Mouse (Mus musculus): ENCODE data around the gene Gm49355.
"Not testable (repeated sequence)": the region's sequence is repeated elsewhere in the genome, so short reads cannot be mapped to it uniquely, and the experiment has no call there.

The Gm49355 gene

DNA sequence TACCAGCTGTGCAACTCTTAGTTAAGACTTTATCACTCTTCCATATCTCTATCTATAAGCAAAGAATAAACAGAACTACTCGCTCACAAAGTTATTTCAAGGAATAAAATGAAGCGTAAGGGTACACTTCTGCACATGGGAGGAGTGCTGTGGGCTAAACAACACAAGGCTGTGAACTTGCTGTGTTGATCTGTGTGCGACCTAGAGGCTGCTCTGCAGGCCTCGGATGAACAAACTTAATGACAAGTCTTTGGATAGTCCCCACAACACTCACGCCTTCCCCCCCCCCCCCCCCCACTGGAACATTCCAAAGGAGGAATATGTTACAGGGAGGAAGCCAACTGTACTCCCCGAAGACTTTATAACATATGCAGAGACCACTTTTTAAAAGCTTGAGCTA, at the start of gene Gm49355:
Gene Gm49355, plus strand, starts transcription at position 336 of the 400 bp plus-strand sequence.
- DNase-seq (ENCODE audit: low spot score), result no peak

- DNase-seq (ENCODE audit: low spot score), result no peak
Observed at GRCm38 (mm10) chr14:12243726-12244125, 40.0 kb upstream of the Gm49355 start.

- DNase-seq (ENCODE audit: low spot score), result no peak
Observed at GRCm38 (mm10) chr14:12276031-12276430, 7.7 kb upstream of the Gm49355 start.

DNA sequence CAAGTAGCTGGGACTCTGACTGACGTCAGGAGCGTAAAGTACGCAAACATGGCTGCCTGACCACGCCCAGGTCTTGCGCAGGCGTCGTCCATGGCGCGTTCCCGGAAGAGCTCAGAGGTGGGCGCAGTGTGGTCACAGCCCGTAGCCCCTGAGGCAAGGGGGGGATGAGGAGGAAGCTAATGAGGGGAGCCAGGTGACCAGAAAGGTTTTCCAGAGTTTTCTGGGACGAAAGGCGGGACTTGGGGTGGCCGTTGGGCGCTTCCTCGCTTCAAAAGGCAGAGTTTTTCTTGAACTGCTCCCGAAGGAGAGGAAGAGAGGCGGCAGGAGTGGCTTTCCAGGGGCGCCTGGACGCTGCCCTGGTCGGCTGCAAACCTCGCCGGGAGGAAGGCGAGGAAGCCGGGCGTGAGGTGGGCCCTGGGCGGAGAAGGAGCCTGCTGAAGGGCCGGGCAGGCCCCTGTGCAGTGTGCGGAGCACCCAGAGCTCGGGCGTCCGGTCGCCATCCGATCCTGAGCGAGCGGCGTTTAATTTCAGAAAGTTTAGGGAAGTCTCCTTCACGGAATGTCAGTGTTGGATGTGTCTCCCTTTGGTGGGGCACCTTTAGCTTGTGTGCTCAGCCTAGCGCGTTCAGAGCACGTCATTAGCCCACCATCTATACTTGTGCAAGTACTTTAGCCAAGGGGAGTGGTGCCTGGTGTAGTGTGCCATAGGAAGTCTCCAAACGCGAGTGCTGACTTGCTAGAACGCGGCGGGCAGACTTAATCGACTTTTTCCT, 551 bp downstream of the Gm49355 start, which contains the start of gene 3830406C13Rik:
Gene 3830406C13Rik, plus strand, starts transcription at position 33 of the 772 bp plus-strand sequence.
- peak; percentile 58 for DNase-seq (ENCODE audit: low spot score)

GRCm38 (mm10) chr14:12289747-12290146, 6.0 kb downstream of the Gm49355 start:
- not testable (repeated sequence) for DNase-seq (ENCODE audit: low spot score)

DNA sequence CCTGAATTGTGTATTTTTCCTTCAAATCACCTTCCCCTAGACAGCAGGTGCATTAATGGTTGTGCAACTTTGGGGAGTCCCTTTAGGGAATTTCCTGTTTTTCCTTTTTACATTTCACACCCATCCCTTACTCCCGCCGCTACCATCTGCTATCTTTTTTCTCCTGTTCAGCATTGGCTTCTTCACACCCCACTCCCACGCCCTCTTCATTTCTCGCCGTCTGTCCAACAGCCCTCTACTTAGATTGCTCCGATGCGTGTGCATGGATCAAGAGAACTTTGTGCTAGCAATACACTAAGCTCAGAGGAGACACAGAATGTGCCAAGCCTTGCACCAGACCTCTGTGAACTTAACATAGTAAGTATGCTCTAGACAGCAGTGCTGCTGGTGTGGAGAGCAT, 12.6 kb downstream of the Gm49355 start:
- DNase-seq (ENCODE audit: low spot score), result no peak

DNA sequence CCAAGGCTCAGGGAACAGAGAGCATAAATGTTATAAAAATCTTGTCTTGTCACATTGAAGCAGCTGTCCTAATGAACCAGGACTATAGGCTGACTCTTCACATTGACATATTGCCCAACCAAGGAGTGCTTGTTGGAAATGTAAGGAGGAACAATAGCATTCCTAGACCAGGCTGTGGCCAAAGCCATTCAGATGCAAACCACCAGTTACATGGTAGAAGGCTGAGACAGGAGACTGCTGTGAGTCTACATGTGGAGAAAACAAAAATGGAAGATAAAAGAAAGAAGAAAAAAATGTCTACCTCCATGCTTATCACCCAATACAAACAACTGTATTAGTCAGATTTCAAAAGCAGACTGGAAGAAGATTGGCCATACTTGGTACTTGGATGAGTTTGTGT, 15.4 kb downstream of the Gm49355 start:
- DNase-seq (ENCODE audit: low spot score), result no peak

- no peak for DNase-seq (ENCODE audit: low spot score)
Observed at GRCm38 (mm10) chr14:12299654-12300053, 15.9 kb downstream of the Gm49355 start.

DNA sequence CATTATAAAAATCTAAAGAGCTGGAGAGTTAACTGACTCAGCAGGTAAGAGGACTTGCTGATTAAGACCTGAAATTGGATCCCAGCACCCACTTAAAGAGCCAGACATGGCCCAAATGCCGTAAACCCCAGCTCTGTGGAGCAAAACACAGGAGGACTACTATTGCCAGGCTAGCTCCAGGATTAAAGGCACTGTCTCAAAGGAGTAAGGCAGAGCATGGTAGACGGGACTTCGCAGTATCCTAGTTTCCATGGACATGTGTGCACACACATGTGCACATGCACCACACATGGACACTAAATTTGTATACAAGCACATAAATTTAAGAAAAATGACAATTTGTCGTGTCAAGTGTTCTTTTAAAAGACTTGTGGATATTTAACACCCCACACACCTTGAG, 16.5 kb downstream of the Gm49355 start:
- no peak for DNase-seq (ENCODE audit: low spot score)

DNA sequence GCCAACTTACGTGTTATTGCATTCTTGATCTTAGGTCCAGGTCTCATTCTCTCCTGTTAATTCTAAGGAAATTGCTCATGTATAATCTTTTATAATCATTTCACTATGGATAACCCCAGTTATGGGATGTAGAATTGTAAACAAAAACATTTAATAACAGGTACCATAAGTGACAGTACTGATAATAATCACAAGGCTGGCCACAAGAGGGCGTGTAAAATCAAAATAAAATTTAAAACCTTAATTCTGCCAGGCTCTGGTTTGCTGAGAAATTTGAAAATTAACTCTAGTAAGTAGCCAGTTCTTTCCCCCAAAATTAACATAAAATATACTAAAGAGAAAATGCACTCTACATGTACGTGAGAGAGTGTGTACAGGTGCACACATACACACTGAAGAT, 16.9 kb downstream of the Gm49355 start:
- DNase-seq (ENCODE audit: low spot score), result no peak

- no peak for DNase-seq (ENCODE audit: low spot score)
Observed at GRCm38 (mm10) chr14:12303106-12303505, 19.3 kb downstream of the Gm49355 start.

DNA sequence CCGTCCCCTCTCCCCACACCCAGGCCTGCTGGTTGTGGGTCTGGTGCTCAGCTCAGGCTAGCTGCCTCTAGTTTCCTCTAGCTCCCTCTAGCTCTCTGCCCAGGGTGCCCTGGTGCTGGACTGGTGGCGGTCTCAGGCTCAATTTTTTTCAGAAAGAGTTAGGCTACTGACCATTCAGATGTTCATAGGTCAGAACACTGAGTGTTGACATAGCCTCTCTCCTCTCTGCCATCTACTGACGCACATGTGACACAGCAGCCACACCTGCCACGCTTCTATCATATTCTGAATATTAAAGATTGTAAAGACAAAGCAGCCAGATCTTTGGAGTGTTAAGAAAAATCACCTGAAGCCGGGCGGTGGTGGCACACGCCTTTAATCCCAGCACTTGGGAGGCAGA, 49.8 kb downstream of the Gm49355 start:
- DNase-seq (ENCODE audit: low spot score), result no peak

- no peak for DNase-seq (ENCODE audit: low spot score)
Observed at GRCm38 (mm10) chr14:12334925-12335324, 51.1 kb downstream of the Gm49355 start.

- no peak for DNase-seq (ENCODE audit: low spot score)
Observed at GRCm38 (mm10) chr14:12337421-12337997, 53.7 kb downstream of the Gm49355 start.

DNA sequence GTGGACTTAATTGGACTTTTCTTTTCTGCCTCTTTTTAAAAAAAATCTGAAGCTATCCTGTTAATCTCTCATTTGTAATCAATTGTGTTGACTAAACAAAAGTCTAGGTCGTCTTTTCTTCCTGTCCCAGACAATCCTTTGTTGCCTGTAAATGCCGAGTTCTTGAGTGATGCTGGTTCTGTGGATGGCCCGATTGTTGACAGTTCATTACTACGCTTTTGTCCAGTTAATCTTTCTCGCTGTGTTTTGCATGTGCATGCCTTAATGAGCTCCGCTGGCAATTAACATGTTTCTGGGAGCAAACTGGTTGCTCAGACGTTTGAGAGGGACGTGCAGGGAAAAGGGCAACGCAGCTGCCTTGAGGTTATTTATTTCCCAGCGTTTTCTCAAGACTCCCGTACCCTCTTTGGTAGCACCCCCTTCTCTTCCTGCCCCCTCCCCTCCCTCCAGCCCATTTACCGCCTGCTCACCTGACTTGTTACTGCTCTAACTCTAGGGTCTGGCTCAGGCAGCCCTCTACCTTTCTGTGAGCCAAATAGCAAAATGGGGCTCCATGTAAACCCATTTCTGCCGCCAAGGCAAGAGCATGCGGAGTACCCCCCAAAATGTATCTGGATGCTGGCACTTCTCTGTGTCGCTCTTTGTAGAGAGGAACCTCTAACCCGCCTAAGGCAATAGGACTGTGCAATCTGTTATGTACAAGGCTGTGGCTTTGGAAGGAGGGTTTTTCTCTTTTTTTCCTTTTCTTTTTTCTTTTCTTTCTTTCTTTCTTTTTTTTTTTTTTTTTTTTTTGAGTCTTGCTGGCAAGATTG, 54.4 kb downstream of the Gm49355 start:
- DNase-seq (ENCODE audit: low spot score), result no peak

GRCm38 (mm10) chr14:12338811-12339565, 55.2 kb downstream of the Gm49355 start:
- DNase-seq (ENCODE audit: low spot score), result no peak

- DNase-seq (ENCODE audit: low spot score), result no peak
Observed at GRCm38 (mm10) chr14:12340238-12341074, 56.7 kb downstream of the Gm49355 start.

DNA sequence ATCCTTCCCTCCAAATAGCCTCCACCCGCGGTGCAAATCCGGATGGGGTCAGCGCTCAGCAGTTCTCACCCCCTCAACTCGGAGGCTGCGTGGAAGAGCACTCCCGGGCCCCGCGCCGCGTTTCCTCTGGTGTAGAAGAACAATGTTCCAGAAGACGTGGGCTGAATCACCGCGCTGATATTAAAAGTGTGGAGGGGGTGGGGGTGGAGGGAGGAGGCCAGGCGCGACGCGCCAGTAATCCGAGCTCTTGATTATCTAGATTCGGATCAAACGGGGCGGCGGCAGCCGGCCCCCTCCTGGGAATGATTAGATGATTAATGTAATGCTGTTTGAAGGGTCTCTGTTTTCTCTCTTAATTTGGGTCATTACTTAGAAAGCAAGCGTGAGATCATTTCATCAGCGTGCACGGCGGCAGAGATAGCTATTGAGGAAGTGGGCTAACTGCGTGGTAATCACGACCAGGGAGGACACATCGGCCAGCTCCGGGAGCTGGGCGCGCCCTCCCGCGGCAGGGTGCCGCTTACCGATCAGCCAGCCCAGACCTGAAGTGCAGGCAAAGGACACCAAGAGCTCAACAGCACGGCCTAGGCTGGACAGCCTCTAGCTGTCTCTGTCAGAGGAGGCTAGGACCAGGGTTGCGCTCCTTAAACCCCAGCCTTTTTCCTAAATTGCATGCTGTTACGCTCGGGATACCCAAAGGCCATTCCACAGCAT, 57.5 kb downstream of the Gm49355 start:
- DNase-seq (ENCODE audit: low spot score), result no peak

GRCm38 (mm10) chr14:12341789-12342457, 58.1 kb downstream of the Gm49355 start:
- no peak for DNase-seq (ENCODE audit: low spot score)

All from ovary, postnatal 10 days (tissue).